Mouse (Mus musculus): ENCODE data around the gene Adam10. TPM values are rescaled to one million over a fixed set of nuclear protein-coding genes. Genes with fewer than 3 reads are reported as not detected.

Adam10 gene
- polyA plus RNA-seq, 1 experiment from 2014 or later = 63.7 TPM

DNA sequence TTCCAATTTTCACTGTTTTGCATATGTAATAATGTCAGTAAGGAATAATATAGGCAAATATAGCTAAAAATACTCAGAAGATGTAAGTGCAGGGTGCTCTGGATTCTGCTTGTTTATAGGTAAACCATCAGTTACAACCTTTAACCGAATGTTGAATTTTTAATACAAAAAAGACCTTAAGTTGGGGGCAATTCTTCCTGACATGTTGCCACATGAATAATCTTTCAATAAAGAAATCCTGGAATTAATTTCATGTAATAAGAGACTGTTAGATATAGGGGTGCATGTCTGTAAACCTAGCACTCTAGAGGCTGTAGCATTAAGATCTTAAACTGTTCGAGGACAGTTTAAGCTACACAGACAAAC, 23.1 kb upstream of the Adam10 start:
- 32% methylated on average over 2 of the region's 2 CpGs for WGBS
- Histone ChIP-seq H3K36me3 (ENCODE audit: control insufficient read depth, insufficient read depth, low read length) (no peaks in the 10 kb centered on the region), H3K4me1 (replicated peaks; ENCODE audit: control insufficient read depth, insufficient read depth, low read length) (0 out of 2 replicates have a peak, but pooled peaks cover 4% of the 10 kb centered on the region), H3K27ac (ENCODE audit: low read depth) (no peak overlapping the region), H3K27me3 (replicated peaks; ENCODE audit: control insufficient read depth, insufficient read depth, low read length) (no peaks in the 10 kb centered on the region), H3K9ac (ENCODE audit: low read length) (peak overlapping the region; percentile 78; the same call in 1 of the 2 replicates), H3K9me3 (ENCODE audit: control insufficient read depth, low read length) (no peaks in the 10 kb centered on the region), H3K4me2 (ENCODE audit: low read length) (peak overlapping the region; percentile 80), H3K4me3 (ENCODE audit: low read depth, low read length) (peak overlapping the region; percentile 81)
- DNase-seq (ENCODE audit: low spot score) (no peak), ATAC-seq (replicated peaks; ENCODE audit: low FRiP score, low TSS enrichment, low read depth) (no peak)

DNA sequence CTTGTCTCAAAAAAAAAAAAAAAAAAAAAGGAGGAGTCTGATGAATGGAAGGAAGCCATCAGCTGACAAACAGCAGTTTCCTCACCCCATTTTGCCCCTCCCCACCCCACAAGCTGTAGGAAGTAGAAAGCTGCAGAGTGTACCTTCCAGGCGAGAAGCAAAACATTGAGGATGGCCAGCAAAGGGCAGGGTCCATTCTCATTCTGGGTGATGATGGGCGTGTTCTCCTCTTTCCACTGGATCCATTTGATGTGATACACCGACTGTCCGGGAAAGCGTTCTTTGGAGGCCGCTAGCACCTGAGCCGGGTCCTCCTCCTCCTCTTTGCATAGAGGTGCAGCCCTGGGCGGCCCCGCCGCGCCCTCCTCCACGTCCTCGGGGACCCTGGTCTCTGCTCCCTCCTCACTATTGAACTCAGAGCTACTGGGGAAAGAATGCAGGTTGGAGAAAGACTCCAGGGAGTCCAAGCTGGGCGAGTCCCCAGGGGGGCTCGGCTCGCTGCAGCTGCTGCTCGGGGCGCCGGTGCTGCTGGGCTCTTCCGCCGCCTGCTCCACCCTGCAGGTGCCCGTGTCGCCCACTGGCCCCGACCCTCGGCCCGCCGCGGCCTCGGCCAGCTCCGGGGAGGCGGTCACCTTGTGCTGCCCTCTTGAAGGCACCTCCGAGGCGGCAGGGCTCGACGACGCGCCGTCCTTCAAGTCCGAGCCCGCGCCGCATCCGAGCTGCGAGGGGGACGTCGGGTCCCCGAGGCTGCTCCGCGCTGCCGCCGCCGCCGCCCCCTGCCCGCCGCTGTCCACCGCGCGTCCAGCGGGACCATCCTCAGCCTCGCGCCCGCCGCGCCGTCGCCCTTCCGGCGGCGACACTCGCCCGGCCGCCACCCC, 22.4 kb upstream of the Adam10 start, which contains the start of gene Gm10642:
Gene Gm10642 (plus strand): TSS at position 122 of the 878 bp plus-strand sequence.
- WGBS = under 1% methylated on average over 50 of the region's 72 CpGs
- H3K36me3 ChIP-seq (ENCODE audit: control insufficient read depth, insufficient read depth, low read length) = no peaks in the 10 kb centered on the region
- peak within 1 kb of the TSS; percentile 81 for H3K4me3 ChIP-seq (ENCODE audit: low read depth, low read length)
- peak within 1 kb of the TSS; percentile 80 for H3K4me2 ChIP-seq (ENCODE audit: low read length)
- DNase-seq (ENCODE audit: low spot score) = peak; percentile 78
- 0 out of 2 replicates have a peak, but pooled peaks cover 4% of the 10 kb centered on the region for H3K4me1 ChIP-seq (replicated peaks; ENCODE audit: control insufficient read depth, insufficient read depth, low read length)
- H3K9me3 ChIP-seq (ENCODE audit: control insufficient read depth, low read length) = no peaks in the 10 kb centered on the region
- H3K27me3 ChIP-seq (replicated peaks; ENCODE audit: control insufficient read depth, insufficient read depth, low read length) = no peaks in the 10 kb centered on the region
- H3K27ac ChIP-seq (ENCODE audit: low read depth) = peak within 1 kb of the TSS; percentile 90
- ATAC-seq (replicated peaks; ENCODE audit: low FRiP score, low TSS enrichment, low read depth) = peak; percentile 61
- peak within 1 kb of the TSS; percentile 78 for H3K9ac ChIP-seq (ENCODE audit: low read length)

DNA sequence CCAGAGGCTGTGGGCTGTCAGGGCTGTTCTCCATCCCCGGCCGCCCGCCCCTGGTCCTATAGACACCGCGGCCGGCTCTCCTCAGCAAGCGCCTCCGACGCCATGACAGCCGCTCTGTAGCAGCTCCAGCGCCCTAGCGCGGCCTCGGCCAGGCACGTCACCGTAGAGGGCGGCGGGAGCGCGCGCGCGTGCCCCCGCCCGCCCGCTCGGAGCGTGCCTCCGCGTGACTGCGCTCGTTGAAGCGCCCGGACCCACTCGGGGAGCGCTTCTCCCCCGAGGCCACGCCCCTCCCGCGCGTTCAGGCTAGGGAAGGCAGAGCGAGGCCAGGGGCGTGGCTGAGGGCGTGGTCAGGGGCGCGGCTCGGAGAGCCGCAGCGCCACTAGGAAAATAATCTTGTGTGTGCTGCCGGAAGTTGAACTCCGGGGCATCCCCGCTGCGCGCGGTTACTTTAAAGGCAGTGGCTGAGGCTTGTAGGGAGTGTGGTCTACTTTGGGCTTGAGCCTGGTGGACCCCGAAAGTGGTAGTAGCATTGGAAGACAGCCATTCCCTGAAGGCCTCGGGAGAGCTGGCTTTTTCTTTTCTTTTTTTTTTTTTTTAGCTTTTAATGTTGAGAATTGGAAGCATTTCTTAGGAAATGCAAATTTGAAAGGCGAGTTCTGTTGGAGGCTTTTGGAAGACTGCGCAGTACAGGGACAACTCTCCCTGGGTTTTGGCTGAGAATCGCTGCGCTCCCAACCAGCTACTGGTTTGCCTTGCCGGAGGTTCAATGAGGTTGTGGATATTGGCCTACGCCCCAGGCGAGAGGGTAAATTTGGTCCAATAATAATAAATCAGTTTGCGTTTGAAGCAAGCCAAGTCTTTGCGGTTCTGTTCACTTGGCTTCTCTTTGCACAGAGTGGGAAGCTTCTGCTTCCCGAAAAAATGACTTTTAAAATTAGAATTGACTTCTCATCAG, 21.5 kb upstream of the Adam10 start, which contains the start of gene Mindy2:
Gene Mindy2 (minus strand): TSS at position 162 of the 955 bp plus-strand sequence.
- H3K9me3 ChIP-seq (ENCODE audit: control insufficient read depth, low read length) = no peaks in the 10 kb centered on the region
- H3K4me3 ChIP-seq (ENCODE audit: low read depth, low read length) = peak within 1 kb of the TSS; percentile 81
- H3K27ac ChIP-seq (ENCODE audit: low read depth) = peak within 1 kb of the TSS; percentile 90
- H3K4me2 ChIP-seq (ENCODE audit: low read length) = peak within 1 kb of the TSS; percentile 80
- H3K36me3 ChIP-seq (ENCODE audit: control insufficient read depth, insufficient read depth, low read length) = no peaks in the 10 kb centered on the region
- WGBS = 2% methylated on average over 67 of the region's 67 CpGs
- no peaks in the 10 kb centered on the region for H3K27me3 ChIP-seq (replicated peaks; ENCODE audit: control insufficient read depth, insufficient read depth, low read length)
- ATAC-seq (replicated peaks; ENCODE audit: low FRiP score, low TSS enrichment, low read depth) (peak; percentile 98), DNase-seq (ENCODE audit: low spot score) (peak; percentile 98)
- peak within 1 kb of the TSS; percentile 78 for H3K9ac ChIP-seq (ENCODE audit: low read length)
- 0 out of 2 replicates have a peak, but pooled peaks cover 4% of the 10 kb centered on the region for H3K4me1 ChIP-seq (replicated peaks; ENCODE audit: control insufficient read depth, insufficient read depth, low read length)

DNA sequence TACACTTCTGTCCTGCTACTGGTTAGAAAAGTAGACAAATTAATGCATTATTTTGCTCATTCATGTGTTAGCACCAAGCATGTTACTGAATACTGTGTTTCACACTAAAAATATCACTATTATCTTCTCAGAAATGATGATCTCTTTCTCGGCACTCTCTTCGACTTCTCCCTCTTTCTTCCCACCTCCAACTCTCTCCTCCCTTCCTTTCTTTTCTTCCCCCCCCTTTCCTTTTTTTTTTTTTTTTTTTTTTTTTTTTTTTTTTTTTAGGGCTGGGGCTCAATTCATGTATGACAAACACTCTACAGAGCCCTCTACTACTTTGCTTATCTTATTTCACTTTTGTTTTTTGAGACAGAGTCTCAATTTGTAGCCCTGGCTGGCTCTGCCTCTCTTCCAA, 20.5 kb upstream of the Adam10 start:
- Histone ChIP-seq H3K4me1 (replicated peaks; ENCODE audit: control insufficient read depth, insufficient read depth, low read length) (0 out of 2 replicates have a peak, but pooled peaks cover 4% of the 10 kb centered on the region), H3K27ac (ENCODE audit: low read depth) (no peak overlapping the region), H3K27me3 (replicated peaks; ENCODE audit: control insufficient read depth, insufficient read depth, low read length) (no peaks in the 10 kb centered on the region), H3K9me3 (ENCODE audit: control insufficient read depth, low read length) (no peaks in the 10 kb centered on the region), H3K36me3 (ENCODE audit: control insufficient read depth, insufficient read depth, low read length) (no peaks in the 10 kb centered on the region), H3K9ac (ENCODE audit: low read length) (no peak overlapping the region), H3K4me2 (ENCODE audit: low read length) (no peak overlapping the region), H3K4me3 (ENCODE audit: low read depth, low read length) (no peak overlapping the region)
- ATAC-seq (replicated peaks; ENCODE audit: low FRiP score, low TSS enrichment, low read depth) (no peak), DNase-seq (ENCODE audit: low spot score) (no peak)
- 84% methylated on average over 2 of the region's 2 CpGs for WGBS

DNA sequence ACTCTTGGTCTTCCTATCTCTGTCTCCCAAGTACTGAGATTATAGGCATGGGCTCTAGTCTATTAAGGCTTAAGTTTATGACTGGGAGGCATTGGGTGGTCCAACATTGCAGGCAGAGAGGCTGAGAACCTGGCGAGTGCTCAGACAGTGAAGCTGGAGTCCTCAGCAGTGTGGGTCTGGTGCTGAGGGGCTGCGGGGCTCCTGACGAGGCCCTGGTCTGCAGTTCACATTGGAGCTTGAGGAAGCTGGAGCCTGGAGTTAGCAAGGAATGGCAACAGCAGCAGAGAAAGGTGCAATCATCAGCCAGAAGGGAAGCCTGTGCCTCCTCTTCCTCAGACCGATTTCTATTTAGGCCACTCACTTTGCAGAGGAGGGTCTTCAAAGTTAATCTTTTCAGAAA, 13.9 kb upstream of the Adam10 start:
- no peak overlapping the region for H3K4me3 ChIP-seq (ENCODE audit: low read depth, low read length)
- H3K4me2 ChIP-seq (ENCODE audit: low read length) = no peak overlapping the region
- ATAC-seq (replicated peaks; ENCODE audit: low FRiP score, low TSS enrichment, low read depth) = no peak
- no peaks in the 10 kb centered on the region for H3K9me3 ChIP-seq (ENCODE audit: control insufficient read depth, low read length)
- no peak for DNase-seq (ENCODE audit: low spot score)
- WGBS = 80% methylated on average over 4 of the region's 4 CpGs
- no peaks in the 10 kb centered on the region for H3K4me1 ChIP-seq (replicated peaks; ENCODE audit: control insufficient read depth, insufficient read depth, low read length)
- H3K27ac ChIP-seq (ENCODE audit: low read depth) = no peak overlapping the region
- no peaks in the 10 kb centered on the region for H3K27me3 ChIP-seq (replicated peaks; ENCODE audit: control insufficient read depth, insufficient read depth, low read length)
- H3K9ac ChIP-seq (ENCODE audit: low read length) = no peak overlapping the region
- no peaks in the 10 kb centered on the region for H3K36me3 ChIP-seq (ENCODE audit: control insufficient read depth, insufficient read depth, low read length)

DNA sequence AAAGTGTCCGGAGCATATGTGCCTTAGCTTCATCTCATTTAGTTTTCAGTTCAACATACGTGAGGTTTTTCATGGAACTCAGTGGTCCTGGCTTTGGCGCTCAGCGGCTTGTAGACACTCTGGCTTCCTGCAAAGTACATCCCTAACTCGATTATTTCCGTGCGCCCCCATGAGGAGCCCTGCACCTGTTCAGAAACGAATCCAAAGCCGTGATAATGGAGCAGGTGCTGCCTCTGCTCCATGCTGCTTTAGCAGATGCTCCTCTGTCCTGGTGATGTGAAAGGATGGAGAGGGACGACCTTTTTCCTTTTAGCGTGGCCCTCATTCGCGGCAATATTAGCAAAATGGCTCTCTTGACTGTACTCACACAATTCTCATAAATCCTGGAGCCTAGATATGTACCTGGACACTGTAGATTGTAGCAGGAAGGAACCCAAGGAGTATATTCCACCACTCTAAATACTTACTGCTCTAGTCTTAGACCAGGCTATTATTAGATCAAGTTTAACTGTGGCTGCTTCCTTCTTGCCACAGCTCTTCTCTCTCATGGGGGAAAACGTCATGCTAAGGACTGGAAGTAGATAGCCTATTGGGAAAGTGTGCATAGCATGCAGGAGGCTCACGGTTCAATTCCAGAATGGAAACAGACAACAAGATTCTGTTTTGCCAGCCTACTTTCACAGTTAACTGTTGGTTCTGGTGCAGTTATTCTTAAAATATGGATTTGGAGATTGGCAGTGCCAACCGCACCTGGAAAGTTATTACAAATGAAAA, 13.2 kb upstream of the Adam10 start:
- H3K4me3 ChIP-seq (ENCODE audit: low read depth, low read length) = no peak overlapping the region
- WGBS = 75% methylated on average over 16 of the region's 16 CpGs
- H3K9ac ChIP-seq (ENCODE audit: low read length) = no peak overlapping the region
- ATAC-seq (replicated peaks; ENCODE audit: low FRiP score, low TSS enrichment, low read depth) (no peak), DNase-seq (ENCODE audit: low spot score) (no peak)
- no peaks in the 10 kb centered on the region for H3K36me3 ChIP-seq (ENCODE audit: control insufficient read depth, insufficient read depth, low read length)
- no peak overlapping the region for H3K27ac ChIP-seq (ENCODE audit: low read depth)
- H3K4me1 ChIP-seq (replicated peaks; ENCODE audit: control insufficient read depth, insufficient read depth, low read length) = no peaks in the 10 kb centered on the region
- H3K4me2 ChIP-seq (ENCODE audit: low read length) = no peak overlapping the region
- no peaks in the 10 kb centered on the region for H3K9me3 ChIP-seq (ENCODE audit: control insufficient read depth, low read length)
- H3K27me3 ChIP-seq (replicated peaks; ENCODE audit: control insufficient read depth, insufficient read depth, low read length) = no peaks in the 10 kb centered on the region

DNA sequence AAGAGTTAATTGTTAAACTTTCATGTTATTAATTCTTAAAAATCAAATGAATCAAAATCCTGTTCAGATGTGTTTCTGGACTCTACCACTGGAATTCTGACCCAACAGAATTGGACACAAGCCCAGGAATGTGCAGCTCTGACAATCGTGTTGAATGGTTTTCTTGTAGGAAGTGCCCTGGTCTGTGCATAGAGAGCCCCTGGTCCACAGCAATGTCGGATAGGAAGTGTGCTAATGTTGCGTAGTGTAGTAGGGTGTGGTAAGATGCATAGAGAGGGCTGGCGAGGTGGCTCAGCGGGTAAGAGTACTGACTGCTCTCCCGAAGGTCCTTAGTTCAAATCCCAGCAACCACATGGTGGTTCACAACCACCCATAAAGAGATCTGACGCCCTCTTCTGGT, 12.0 kb upstream of the Adam10 start:
- Histone ChIP-seq H3K27me3 (replicated peaks; ENCODE audit: control insufficient read depth, insufficient read depth, low read length) (no peaks in the 10 kb centered on the region), H3K27ac (ENCODE audit: low read depth) (no peak overlapping the region), H3K4me2 (ENCODE audit: low read length) (no peak overlapping the region), H3K9ac (ENCODE audit: low read length) (no peak overlapping the region), H3K4me1 (replicated peaks; ENCODE audit: control insufficient read depth, insufficient read depth, low read length) (0 out of 2 replicates have a peak, but pooled peaks cover 4% of the 10 kb centered on the region), H3K9me3 (ENCODE audit: control insufficient read depth, low read length) (no peaks in the 10 kb centered on the region), H3K4me3 (ENCODE audit: low read depth, low read length) (no peak overlapping the region), H3K36me3 (ENCODE audit: control insufficient read depth, insufficient read depth, low read length) (no peaks in the 10 kb centered on the region)
- no peak for ATAC-seq (replicated peaks; ENCODE audit: low FRiP score, low TSS enrichment, low read depth)
- DNase-seq (ENCODE audit: low spot score) = no peak
- WGBS = 70% methylated on average over 7 of the region's 7 CpGs

DNA sequence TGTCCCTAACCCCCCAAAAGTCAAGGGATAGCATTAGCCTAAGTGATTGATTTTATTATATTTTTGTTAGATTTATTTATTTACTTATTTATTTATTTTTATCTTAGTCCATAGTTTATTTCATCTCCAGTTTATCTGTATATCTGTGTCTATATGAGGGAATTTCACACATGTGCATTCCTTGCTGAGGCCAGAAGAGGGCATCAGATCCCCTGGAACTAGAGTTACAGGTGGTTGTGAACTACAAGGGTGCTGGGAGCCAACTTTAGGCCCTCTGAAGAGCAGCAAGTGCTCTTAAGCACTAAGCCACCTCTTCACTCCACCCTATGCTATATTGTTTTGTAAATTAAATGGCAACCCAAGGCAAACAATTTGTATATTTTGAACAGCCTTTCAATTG, 10.7 kb upstream of the Adam10 start:
- DNase-seq (ENCODE audit: low spot score) (no peak), ATAC-seq (replicated peaks; ENCODE audit: low FRiP score, low TSS enrichment, low read depth) (no peak)
- Histone ChIP-seq H3K36me3 (ENCODE audit: control insufficient read depth, insufficient read depth, low read length) (no peaks in the 10 kb centered on the region), H3K9me3 (ENCODE audit: control insufficient read depth, low read length) (no peaks in the 10 kb centered on the region), H3K27me3 (replicated peaks; ENCODE audit: control insufficient read depth, insufficient read depth, low read length) (no peaks in the 10 kb centered on the region), H3K4me2 (ENCODE audit: low read length) (no peak overlapping the region), H3K4me1 (replicated peaks; ENCODE audit: control insufficient read depth, insufficient read depth, low read length) (0 out of 2 replicates have a peak, but pooled peaks cover 4% of the 10 kb centered on the region), H3K9ac (ENCODE audit: low read length) (no peak overlapping the region), H3K4me3 (ENCODE audit: low read depth, low read length) (no peak overlapping the region), H3K27ac (ENCODE audit: low read depth) (no peak overlapping the region)

Data from intestine, embryonic 14.5 days (tissue).